Mouse (Mus musculus) T-helper 2 cell (primary cell): Measurements from ENCODE around the gene Nol4l.

Source experiments
- in situ Hi-C: fragments of 300-600 bp; cut with MboI, MseI; formaldehyde crosslinking; loops from one replicate; pipeline ENCODE4 v1.15.1; 2025; ENCODE audit warnings: high pct_unique_total_duplicates

Gene Nol4l

GRCm38 (mm10) chr2:153445137-153446016, 84.4 kb downstream of the Nol4l start:
- in situ Hi-C loops: no loop called here

DNA sequence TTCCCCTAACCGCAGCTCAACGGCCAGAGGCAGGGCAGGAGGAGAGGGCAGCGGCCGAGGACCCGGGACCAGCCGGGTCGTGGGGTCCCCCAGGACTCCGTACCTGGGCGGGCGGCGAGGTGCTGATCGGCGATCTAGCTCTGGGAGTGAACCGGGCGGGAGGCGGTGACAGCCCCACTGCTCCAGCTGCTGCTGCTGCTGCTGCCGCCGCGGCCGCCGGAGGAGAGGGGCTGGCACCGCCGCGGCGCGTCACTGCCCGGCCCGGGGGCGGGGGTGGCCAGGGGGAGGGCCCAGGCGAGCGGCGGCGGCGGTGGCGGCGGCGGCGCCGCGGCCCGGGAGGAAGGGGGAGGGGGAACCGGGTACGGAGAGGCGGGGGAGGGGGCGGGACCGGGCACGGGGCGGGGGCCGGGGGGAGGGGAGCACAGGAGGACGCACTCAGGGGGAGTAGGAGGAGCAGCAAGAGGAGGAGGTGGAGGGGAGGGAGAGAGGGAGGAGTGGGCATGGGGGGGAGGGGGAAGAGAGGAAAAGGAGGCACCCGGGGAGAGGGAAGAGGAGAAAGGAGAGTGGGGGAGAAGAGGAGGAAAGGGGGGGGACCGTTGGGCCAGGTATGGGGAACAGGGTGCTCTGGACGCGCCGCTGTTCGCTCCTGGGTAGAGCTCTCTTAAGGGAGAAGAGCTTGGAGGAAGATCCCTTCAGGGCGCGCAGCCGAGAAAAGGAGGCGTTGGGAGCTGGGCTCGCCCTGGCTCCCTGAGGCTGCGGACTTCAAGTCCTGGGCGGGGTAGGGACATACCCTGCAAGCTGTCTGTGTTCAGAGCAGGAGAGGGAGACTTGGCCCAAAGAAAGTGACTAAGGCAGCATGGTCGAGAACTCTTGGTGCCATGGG, 85.3 kb downstream of the Nol4l start:
- in situ Hi-C loops: no loop called here

DNA sequence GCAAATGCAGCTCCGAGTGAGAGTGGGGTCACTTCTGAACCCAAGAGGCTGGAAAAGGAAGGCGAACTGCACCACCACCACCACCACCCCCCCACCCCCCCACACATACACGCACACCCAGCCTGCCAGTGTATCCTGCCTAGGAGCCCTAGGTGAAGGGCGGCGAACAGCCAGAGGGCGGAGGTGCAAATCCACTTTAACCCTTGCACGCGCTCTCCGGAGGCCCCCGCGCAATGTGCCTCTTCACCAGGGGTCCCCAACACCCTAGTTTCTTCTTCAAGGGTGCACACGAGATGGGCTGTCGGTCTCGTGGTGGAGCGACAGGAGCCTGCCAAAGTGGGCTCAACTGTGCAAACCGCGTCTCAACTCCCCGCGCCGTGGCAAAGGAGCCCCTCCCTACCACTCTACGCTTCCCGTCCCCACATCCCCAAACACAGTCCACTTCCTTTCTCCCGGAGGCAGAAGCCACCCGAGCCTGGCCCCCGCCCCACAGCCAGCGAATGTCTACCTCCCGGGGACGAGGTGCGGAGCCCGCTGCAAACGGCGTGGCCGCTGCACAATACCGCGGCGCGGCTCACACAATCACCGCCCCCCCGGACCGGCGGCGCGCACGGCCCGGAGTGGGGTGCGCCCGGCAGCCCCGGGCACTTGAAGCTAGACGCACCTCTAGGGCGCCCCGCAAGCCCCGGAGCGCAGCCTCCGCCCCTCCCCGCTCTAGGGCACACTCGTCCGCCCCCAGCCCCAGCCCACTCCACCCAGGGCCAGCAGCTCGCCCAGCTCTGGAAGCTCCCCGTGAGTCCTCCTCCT, 86.1 kb downstream of the Nol4l start:
- in situ Hi-C loops: no loop called here

DNA sequence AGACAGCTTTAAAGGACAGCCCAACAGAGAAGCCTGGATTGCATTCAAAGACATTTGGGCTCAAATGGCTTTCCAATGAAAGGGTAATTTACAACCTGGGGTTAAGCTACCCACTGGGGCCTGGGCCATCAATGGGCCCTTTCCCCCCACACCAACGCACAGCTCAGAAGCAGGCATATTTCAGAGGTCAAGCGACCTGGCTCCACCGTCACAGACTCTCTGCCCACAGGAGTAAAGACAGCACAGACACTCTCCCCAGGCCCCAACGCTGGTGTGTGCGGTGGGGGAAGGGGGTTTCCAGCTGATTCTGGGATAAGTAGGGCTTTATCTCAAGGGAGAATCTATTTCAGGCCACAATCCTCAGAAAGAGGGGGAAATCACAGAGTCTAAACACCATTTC, 87.1 kb downstream of the Nol4l start:
- in situ Hi-C loops: no loop called here

GRCm38 (mm10) chr2:153441228-153441627, 88.5 kb downstream of the Nol4l start:
- in situ Hi-C loops: no loop called here

DNA sequence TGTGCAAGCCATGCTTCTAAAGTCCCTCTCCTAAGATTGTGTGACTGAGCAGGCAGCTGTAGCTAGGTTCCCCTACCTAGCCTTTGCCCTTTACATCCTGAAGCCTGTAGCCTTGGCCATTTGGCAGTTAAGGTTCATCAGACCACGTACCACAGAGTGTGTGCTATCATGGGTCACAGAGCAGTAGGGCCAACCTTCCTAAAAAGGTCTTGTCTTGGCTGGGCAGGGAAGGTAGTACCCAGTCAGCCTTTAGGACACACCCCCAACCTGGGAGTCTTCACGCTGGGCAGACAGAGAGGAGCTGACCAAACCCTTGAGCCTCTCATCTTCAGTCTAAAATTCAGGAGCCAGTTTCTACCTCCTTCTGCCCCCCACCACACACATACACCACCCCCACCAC, 89.0 kb downstream of the Nol4l start:
- in situ Hi-C loops: no loop called here

DNA sequence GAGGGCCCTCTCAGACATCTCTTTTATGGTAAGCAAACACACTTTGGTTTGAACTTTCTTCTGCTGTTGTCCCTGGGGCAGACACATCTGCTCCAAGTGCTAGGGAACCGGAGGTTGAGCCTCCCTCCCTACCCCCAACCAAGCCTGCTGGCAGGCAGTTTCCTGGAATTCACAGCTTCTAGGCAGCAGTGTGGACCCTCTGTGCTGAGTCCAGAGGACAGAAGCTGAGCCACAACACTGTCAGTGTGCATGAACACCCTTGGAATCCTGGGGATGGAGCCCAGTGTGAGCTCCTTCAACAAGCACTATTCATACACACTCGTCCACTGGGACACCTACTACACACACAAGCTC, 92.5 kb downstream of the Nol4l start:
- in situ Hi-C loops: no loop called here

GRCm38 (mm10) chr2:153436641-153437305, 93.0 kb downstream of the Nol4l start:
- in situ Hi-C loops: no loop called here

GRCm38 (mm10) chr2:153434880-153435831, 94.6 kb downstream of the Nol4l start:
- in situ Hi-C loops: no loop called here

GRCm38 (mm10) chr2:153433859-153434258, 95.9 kb downstream of the Nol4l start:
- in situ Hi-C loops: no loop called here

DNA sequence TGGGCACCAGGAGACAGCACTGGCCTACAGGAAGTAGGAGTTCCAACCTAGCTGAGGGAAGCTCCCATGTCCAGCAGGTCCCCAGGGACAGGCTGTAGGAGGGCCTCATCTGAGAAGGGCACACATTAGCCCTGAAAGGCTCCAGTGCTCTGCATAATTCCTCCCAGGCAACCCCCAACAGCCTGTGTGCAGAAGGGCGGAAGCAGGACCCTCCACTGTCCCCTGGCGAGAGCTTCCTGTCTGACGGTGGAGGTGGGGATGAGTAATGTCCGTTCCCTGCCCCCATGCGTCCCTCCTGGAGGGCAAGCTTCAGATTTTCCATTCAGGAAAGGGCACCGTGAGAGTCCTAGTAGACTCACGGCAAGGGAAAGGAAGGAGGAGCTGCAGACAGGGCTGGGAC, 97.3 kb downstream of the Nol4l start:
- in situ Hi-C loops: no loop called here

GRCm38 (mm10) chr2:153430571-153430970, 99.2 kb downstream of the Nol4l start:
- in situ Hi-C loops: no loop called here

DNA sequence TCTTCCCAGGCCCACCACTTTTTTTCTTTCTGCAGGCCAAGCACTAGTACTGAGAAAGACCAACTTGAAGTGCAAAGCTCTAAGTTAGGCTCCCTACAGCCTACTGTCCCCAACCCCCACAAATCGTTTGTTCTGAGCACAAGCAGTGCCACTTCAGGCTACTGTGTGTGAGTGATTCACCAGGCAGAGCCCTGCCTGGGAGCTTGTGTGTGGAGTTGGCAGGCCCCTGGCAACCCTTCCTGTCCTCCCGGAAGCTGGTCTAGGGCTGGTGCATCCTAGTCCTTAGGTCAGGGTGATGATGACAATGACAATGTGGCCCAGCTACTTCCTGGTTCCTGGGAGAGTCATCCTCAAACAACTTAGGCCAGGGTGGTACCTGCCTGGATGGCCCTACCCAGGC, 101.3 kb downstream of the Nol4l start:
- in situ Hi-C loops: no loop called here

DNA sequence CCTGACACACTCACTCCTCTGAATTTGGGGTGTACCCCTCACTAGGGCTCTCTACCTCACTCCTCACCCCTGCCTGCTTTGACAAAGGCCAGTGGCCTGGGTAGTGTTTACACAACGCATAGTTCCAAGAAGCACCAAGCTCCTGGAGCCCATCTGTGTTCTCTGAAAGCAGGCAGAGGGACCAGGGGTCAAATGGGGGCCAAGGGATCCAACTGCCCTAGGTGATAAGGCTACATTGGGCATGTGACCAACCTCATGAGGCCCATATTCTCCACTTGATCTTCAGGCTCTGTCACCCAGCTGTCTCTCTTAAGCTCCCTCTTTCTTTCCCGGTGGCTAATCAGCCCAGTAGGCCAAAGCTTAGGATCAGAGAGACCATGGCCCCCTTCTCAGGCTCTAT, 102.8 kb downstream of the Nol4l start:
- in situ Hi-C loops: no loop called here

DNA sequence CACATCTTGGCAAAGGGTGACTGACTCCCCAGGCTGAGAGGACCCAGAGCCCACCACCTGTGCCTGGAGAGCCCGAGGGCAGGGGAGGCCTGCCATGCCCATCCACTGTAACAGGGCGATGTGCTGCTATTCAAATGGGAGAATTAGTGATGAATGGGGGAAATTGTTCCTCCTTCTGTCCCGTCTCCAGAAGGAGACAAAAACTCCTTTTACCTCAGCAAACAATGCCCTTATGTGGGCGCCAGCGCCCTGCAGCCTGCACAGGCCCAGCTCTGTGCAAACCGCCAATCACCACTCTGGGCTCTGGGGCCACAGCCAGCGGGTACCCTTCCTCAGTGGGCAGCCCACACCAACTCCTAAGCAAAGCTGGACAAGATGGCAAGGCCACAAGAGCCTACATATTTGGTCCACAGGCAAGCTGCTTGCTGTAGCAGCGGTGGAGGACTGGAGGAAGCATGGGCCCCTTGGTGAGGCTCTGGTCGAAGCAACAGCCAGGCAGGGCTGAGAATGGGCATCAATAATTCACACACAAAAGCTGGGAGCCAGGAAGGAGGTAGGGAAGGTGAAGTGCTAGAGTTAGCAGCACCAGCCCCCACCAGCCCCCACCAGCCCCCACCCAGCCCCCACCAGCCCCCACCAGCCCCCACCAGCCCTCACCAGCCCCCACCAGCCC, 103.6 kb downstream of the Nol4l start:
- in situ Hi-C loops: no loop called here

GRCm38 (mm10) chr2:153425124-153425844, 104.5 kb downstream of the Nol4l start:
- in situ Hi-C loops: no loop called here

- in situ Hi-C loops: no loop called here
Measured at GRCm38 (mm10) chr2:153424557-153424956, 105.2 kb downstream of the Nol4l start.

DNA sequence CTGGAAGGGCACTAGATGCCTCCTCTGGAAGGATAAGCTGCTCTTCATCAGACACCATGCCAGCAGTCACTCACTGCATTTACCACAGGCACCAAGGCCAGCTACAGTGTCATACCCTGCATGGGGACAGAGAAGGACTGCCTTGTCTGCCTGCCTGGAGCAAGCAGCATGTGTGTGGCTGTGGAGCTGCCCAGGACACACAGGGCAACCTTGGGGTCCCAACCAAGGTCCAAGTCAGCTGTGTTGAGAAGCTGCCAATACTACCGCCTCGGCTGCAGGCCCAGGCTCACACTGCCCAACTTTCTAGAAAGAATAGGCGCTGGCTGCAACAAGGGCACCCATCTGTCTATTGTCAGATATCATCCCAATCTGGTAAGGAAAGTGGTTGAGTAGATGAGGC, 106.7 kb downstream of the Nol4l start:
- in situ Hi-C loops: no loop called here

DNA sequence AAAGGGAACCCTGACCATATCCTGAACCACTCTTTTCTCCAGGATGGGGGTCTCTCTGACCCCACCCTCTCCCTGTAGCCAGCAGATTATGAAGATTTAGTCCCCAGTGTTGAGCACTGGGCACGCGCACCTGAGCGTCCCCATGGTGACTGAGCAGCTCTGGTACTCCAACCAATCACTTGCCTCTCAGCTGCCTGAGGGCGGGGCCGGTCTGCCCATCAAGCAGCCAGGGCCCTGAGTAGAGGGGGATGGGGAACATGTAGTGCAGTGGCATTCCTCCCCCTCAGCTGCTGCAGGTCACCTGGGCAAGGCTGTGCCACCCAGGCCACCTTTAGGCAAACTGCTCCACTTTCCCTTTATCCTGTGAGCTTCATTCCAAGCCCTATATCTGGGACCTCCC, 107.7 kb downstream of the Nol4l start:
- in situ Hi-C loops: no loop called here
